ENCODE assay signal across 11 mouse cellular contexts in the genomic region with DNA sequence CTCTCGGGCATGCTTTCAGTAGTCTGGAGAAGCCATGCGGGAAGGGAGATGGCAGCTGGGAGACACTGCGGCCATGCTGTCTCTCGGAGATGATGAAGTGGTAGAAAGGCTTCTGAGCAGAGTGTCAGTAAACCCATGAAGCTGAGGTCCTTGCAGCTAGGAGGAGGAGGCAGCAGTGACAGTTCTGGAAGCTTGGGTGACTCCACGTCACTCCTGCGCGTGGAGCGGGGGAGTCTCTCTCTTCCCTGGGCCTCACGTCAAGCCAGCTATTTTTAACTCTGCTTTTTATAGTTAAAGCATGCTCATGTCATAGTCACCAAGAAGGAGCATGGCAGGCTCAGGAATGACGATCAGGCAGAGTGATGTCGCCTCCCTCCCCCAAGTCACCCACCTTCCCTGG. TPM values are rescaled to one million over a fixed set of nuclear protein-coding genes. Genes with fewer than 3 reads are reported as not detected.
DNase-seq lines count a peak whose midpoint lies in the region; ATAC-seq lines count a peak whose summit lies in the region.
"Had no signal": no experiment of that assay in that cellular context is flagged by ENCODE, and none has a peak within 500 bp of the region (broad histone marks: within the 10 kb centered on the region; RNA-seq: fewer than 3 reads in every experiment).

No protein-coding gene starts in this region.

- no peaks in the 10 kb centered on the region for H3K9me3 ChIP-seq in forebrain, embryonic 16.5 days (ENCODE audit: control insufficient read depth, low read length)
- 0 out of 2 replicates have a peak, but pooled peaks cover 2% of the 10 kb centered on the region for H3K9me3 ChIP-seq in hindbrain, embryonic 16.5 days (ENCODE audit: control insufficient read depth, low read length)
- H3K9me3 ChIP-seq in kidney, embryonic 15.5 days (replicated peaks): no peaks in the 10 kb centered on the region
- H3K9me3 ChIP-seq: embryonic facial prominence, embryonic 12.5 days had no signal

- H3K4me3 ChIP-seq in forebrain, embryonic 16.5 days (replicated peaks; ENCODE audit: low read length): no peak overlapping the region
- no peak overlapping the region for H3K4me3 ChIP-seq in hindbrain, embryonic 16.5 days (ENCODE audit: low read length)
- no peak overlapping the region for H3K4me3 ChIP-seq in kidney, embryonic 15.5 days (replicated peaks)
- H3K4me3 ChIP-seq: embryonic facial prominence, embryonic 12.5 days had no signal

- no peak overlapping the region for H3K9ac ChIP-seq in forebrain, embryonic 16.5 days (replicated peaks; ENCODE audit: low read depth, low read length)
- H3K9ac ChIP-seq in hindbrain, embryonic 16.5 days (ENCODE audit: low read depth, low read length): no peak overlapping the region
- no peak overlapping the region for H3K9ac ChIP-seq in kidney, embryonic 15.5 days
- H3K9ac ChIP-seq: embryonic facial prominence, embryonic 12.5 days had no signal

- H3K27me3 ChIP-seq in forebrain, embryonic 16.5 days (replicated peaks; ENCODE audit: control insufficient read depth, insufficient read depth, low read length): no peaks in the 10 kb centered on the region
- H3K27me3 ChIP-seq in hindbrain, embryonic 16.5 days (replicated peaks; ENCODE audit: control insufficient read depth, insufficient read depth, low read length): no peaks in the 10 kb centered on the region
- peaks cover 27% of the 10 kb centered on the region for H3K27me3 ChIP-seq in kidney, embryonic 15.5 days
- H3K27me3 ChIP-seq: embryonic facial prominence, embryonic 12.5 days had no signal

- WGBS in forebrain, embryonic 16.5 days: 72% methylated on average over 11 of the region's 11 CpGs
- 76% methylated on average over 11 of the region's 11 CpGs for WGBS in hindbrain, embryonic 16.5 days
- WGBS in kidney, embryonic 15.5 days: 46% methylated on average over 11 of the region's 11 CpGs

- H3K36me3 ChIP-seq in forebrain, embryonic 16.5 days (ENCODE audit: control insufficient read depth, insufficient read depth): no peaks in the 10 kb centered on the region
- H3K36me3 ChIP-seq in hindbrain, embryonic 16.5 days (ENCODE audit: control insufficient read depth, insufficient read depth, low read length): no peaks in the 10 kb centered on the region
- H3K36me3 ChIP-seq in kidney, embryonic 15.5 days: no peaks in the 10 kb centered on the region
- H3K36me3 ChIP-seq: embryonic facial prominence, embryonic 12.5 days had no signal

- H3K4me1 ChIP-seq in forebrain, embryonic 16.5 days (replicated peaks; ENCODE audit: control insufficient read depth, insufficient read depth, low read length): peaks cover 13% of the 10 kb centered on the region
- peaks cover 2% of the 10 kb centered on the region; the same call in 1 of the 2 replicates for H3K4me1 ChIP-seq in hindbrain, embryonic 16.5 days (ENCODE audit: control insufficient read depth, insufficient read depth, low read depth, low read length)
- peaks cover 6% of the 10 kb centered on the region; the same call in 1 of the 2 replicates for H3K4me1 ChIP-seq in kidney, embryonic 15.5 days
- H3K4me1 ChIP-seq: embryonic facial prominence, embryonic 12.5 days had no signal

- no peak overlapping the region for H3K4me2 ChIP-seq in forebrain, embryonic 16.5 days (ENCODE audit: low read length)
- H3K4me2 ChIP-seq in hindbrain, embryonic 16.5 days (ENCODE audit: low read length): no peak overlapping the region
- H3K4me2 ChIP-seq in kidney, embryonic 15.5 days: no peak overlapping the region
- H3K4me2 ChIP-seq: embryonic facial prominence, embryonic 12.5 days had no signal

- no peak overlapping the region; the same call in 1 of the 2 replicates for H3K27ac ChIP-seq in forebrain, embryonic 16.5 days (ENCODE audit: low read length)
- no peak overlapping the region for H3K27ac ChIP-seq in hindbrain, embryonic 16.5 days (ENCODE audit: low read depth, low read length)
- no peak overlapping the region for H3K27ac ChIP-seq in kidney, embryonic 15.5 days
- H3K27ac ChIP-seq: embryonic facial prominence, embryonic 12.5 days; hindbrain, postnatal 0 days had no signal

- peak; percentile 51 to 71 for DNase-seq in frontal cortex, postnatal 14 days (ENCODE audit: low spot score in 2 of 2)
- DNase-seq in heart, postnatal 10 days: peak; percentile 59 to 70
- peak; percentile 47 to 75 for DNase-seq in left cerebral cortex, postnatal 10 days (ENCODE audit: extremely low spot score in 1 of 2, low spot score in 2 of 2)
- no peak for DNase-seq in kidney, postnatal 25 days
- DNase-seq in T-cell, adult 2 months (ENCODE audit: low spot score): no peak
- DNase-seq: lung, postnatal 14 days had no signal

- ATAC-seq in forebrain, embryonic 16.5 days: peak; percentile 66
- no peak for ATAC-seq in hindbrain, embryonic 16.5 days
- ATAC-seq in kidney, embryonic 15.5 days (replicated peaks; ENCODE audit: low FRiP score): no peak
- ATAC-seq: hindbrain, postnatal 0 days had no signal

- intact Hi-C loops in heart, postnatal 10 days (cut with DNase I): no loop called here
- intact Hi-C loops in left cerebral cortex, postnatal 10 days (cut with DNase I): no loop called here

RNA-seq across cellular contexts. Expression of a gene that starts 56.3 kb away (rescaled TPM):
- 99.6 and 106 TPM in 2 replicates for polyA plus RNA-seq in forebrain, embryonic 16.5 days (2015; fragmentation: Nextera tagmentation; extraction: Ambion mirVana)
- total RNA-seq in heart, postnatal 10 days (2021): 10 to 100 TPM; 17.5 to 18.9 TPM
- 10 to 100 TPM; 63.5 to 70.7 TPM for total RNA-seq in left cerebral cortex, postnatal 10 days (2021)
- polyA plus RNA-seq in hindbrain, embryonic 16.5 days (2015; fragmentation: Nextera tagmentation; extraction: Ambion mirVana): 22.3 and 35.8 TPM in 2 replicates
- 6.2 and 7.8 TPM in 2 replicates for polyA plus RNA-seq in kidney, embryonic 15.5 days (2015; fragmentation: Nextera tagmentation; extraction: Ambion mirVana)

Comparison
In these comparisons a context has a peak if more than half of its experiments do, and no peak if none do; other contexts are left out.
1. DNase-seq: peak in frontal cortex, postnatal 14 days (2 of 2), heart, postnatal 10 days (2 of 2) and left cerebral cortex, postnatal 10 days (2 of 2); none in kidney, postnatal 25 days (0 of 2) and T-cell, adult 2 months (single experiment).